Mouse (Mus musculus) gastrocnemius, postnatal 10 days (tissue): Measurements from ENCODE around the gene Lsm10. TPM values are rescaled to one million over a fixed set of nuclear protein-coding genes. Genes with fewer than 3 reads are reported as not detected.

Source experiments
- DNase-seq: peaks from one replicate; pipeline ENCODE4 v3.0.0; 2021; ENCODE audit warnings: mixed read lengths
- long read RNA-seq, 2 experiments: library from polyadenylated mRNA; stranded (forward); transcript quantifications; one replicate each; pipeline ENCODE4 v2.0.0; 2021
- total RNA-seq, 2 experiments: library from RNA; stranded (reverse); gene quantifications; 2 replicates each; pipeline ENCODE4 v1.2.3; 2021

The Lsm10 gene
- 10 to 100 TPM in 1 of 2 experiments, 1 to 10 TPM in 1; 8.0 to 10.8 TPM for total RNA-seq
- long read RNA-seq, experiment 1, transcript Lsm10-201 (2 exons, 943 nt), result major isoform, 6 of 6 reads
- long read RNA-seq, experiment 1, partial matches to known transcripts, result 0 of 6 reads
- long read RNA-seq, experiment 1, other reads (novel, unspliced or antisense), result 0 of 6 reads
- long read RNA-seq, experiment 2, transcript Lsm10-201 (2 exons, 943 nt), result major isoform, 5 of 8 reads
- long read RNA-seq, experiment 2, partial matches to known transcripts, result 0 of 8 reads
- long read RNA-seq, experiment 2, other reads (novel, unspliced or antisense), result 1 of 8 reads

- peak; percentile 89 for DNase-seq
Observed at GRCm38 (mm10) chr4:126096464-126097111, at the start of gene Lsm10. TSS of gene Lsm10 (plus strand) at chr4:126096623.

GRCm38 (mm10) chr4:126046851-126047585, 49.4 kb upstream of the Lsm10 start, which contains the start of gene Mrps15:
TSS of gene Mrps15 (plus strand) at chr4:126046925.
- peak; percentile 81 for DNase-seq

- no peak for DNase-seq
Observed at GRCm38 (mm10) chr4:126051617-126052016, 44.8 kb upstream of the Lsm10 start.

- DNase-seq, result no peak
Observed at GRCm38 (mm10) chr4:126057207-126058133, 39.0 kb upstream of the Lsm10 start.

GRCm38 (mm10) chr4:126058134-126058996, 38.1 kb upstream of the Lsm10 start, which contains the start of gene Oscp1:
TSS of gene Oscp1 (plus strand) at chr4:126058565.
- DNase-seq, result peak; percentile 82

GRCm38 (mm10) chr4:126058997-126059362, 37.4 kb upstream of the Lsm10 start:
- no peak for DNase-seq

GRCm38 (mm10) chr4:126062856-126063255, 33.6 kb upstream of the Lsm10 start:
- DNase-seq, result no peak

- DNase-seq, result no peak
Observed at GRCm38 (mm10) chr4:126065241-126065640, 31.2 kb upstream of the Lsm10 start.

- no peak for DNase-seq
Observed at GRCm38 (mm10) chr4:126067401-126068077, 28.9 kb upstream of the Lsm10 start.

- no peak for DNase-seq
Observed at GRCm38 (mm10) chr4:126068842-126069241, 27.6 kb upstream of the Lsm10 start.

- no peak for DNase-seq
Observed at GRCm38 (mm10) chr4:126077833-126078232, 18.6 kb upstream of the Lsm10 start.

GRCm38 (mm10) chr4:126079266-126079665, 17.2 kb upstream of the Lsm10 start:
- peak; percentile 29 for DNase-seq

- no peak for DNase-seq
Observed at GRCm38 (mm10) chr4:126081601-126082000, 14.8 kb upstream of the Lsm10 start.

- no peak for DNase-seq
Observed at GRCm38 (mm10) chr4:126083021-126083420, 13.4 kb upstream of the Lsm10 start.

GRCm38 (mm10) chr4:126084382-126084781, 12.0 kb upstream of the Lsm10 start:
- DNase-seq, result no peak

- DNase-seq, result peak; percentile 84
Observed at GRCm38 (mm10) chr4:126085996-126086576, 10.3 kb upstream of the Lsm10 start.

GRCm38 (mm10) chr4:126090101-126090847, 6.1 kb upstream of the Lsm10 start:
- no peak for DNase-seq

GRCm38 (mm10) chr4:126090848-126091124, 5.6 kb upstream of the Lsm10 start:
- DNase-seq, result no peak

- DNase-seq, result no peak
Observed at GRCm38 (mm10) chr4:126091873-126092272, 4.5 kb upstream of the Lsm10 start.
